Mouse (Mus musculus): ENCODE measurements around the gene Usp18.
A peak's percentile ranks its signal among the peaks of the same experiment; 100 is the strongest.

The Usp18 gene

GRCm38 (mm10) chr6:121216589-121217255 is 29.0 kb upstream of the Usp18 start:
- H3K36me3 ChIP-seq (ENCODE audit: control insufficient read depth, insufficient read depth, low read length, poor library complexity, severe bottlenecking): no peaks in the 10 kb centered on the region
- DNase-seq (ENCODE audit: low read depth, low spot score): no peak

GRCm38 (mm10) chr6:121218002-121218401 is 27.7 kb upstream of the Usp18 start:
- DNase-seq (ENCODE audit: low read depth, low spot score): no peak
- H3K27me3 ChIP-seq (ENCODE audit: control insufficient read depth, insufficient read depth, low read length, poor library complexity, severe bottlenecking): no peaks in the 10 kb centered on the region
- H3K36me3 ChIP-seq (ENCODE audit: control insufficient read depth, insufficient read depth, low read length, poor library complexity, severe bottlenecking): no peaks in the 10 kb centered on the region

More at GRCm38 (mm10) chr6:121216589-121217255, 29.0 kb upstream of the Usp18 start:
- no peaks in the 10 kb centered on the region for H3K27me3 ChIP-seq (ENCODE audit: control insufficient read depth, insufficient read depth, low read length, poor library complexity, severe bottlenecking)

- Histone ChIP-seq H3K36me3 (ENCODE audit: control insufficient read depth, insufficient read depth, low read length, poor library complexity, severe bottlenecking) (no peaks in the 10 kb centered on the region), H3K27me3 (ENCODE audit: control insufficient read depth, insufficient read depth, low read length, poor library complexity, severe bottlenecking) (no peaks in the 10 kb centered on the region)
These were observed 26.3 kb upstream of the Usp18 start for GRCm38 (mm10) chr6:121219406-121219805.

GRCm38 (mm10) chr6:121220181-121220580 is 25.5 kb upstream of the Usp18 start:
- no peaks in the 10 kb centered on the region for H3K27me3 ChIP-seq (ENCODE audit: control insufficient read depth, insufficient read depth, low read length, poor library complexity, severe bottlenecking)
- DNase-seq (ENCODE audit: low read depth, low spot score): no peak

More at GRCm38 (mm10) chr6:121219406-121219805, 26.3 kb upstream of the Usp18 start:
- DNase-seq (ENCODE audit: low read depth, low spot score): no peak

GRCm38 (mm10) chr6:121221876-121222597 is 23.7 kb upstream of the Usp18 start:
- no peak for DNase-seq (ENCODE audit: low read depth, low spot score)
- Histone ChIP-seq H3K36me3 (ENCODE audit: control insufficient read depth, insufficient read depth, low read length, poor library complexity, severe bottlenecking) (no peaks in the 10 kb centered on the region), H3K27me3 (ENCODE audit: control insufficient read depth, insufficient read depth, low read length, poor library complexity, severe bottlenecking) (no peaks in the 10 kb centered on the region)

More at GRCm38 (mm10) chr6:121220181-121220580, 25.5 kb upstream of the Usp18 start:
- no peaks in the 10 kb centered on the region for H3K36me3 ChIP-seq (ENCODE audit: control insufficient read depth, insufficient read depth, low read length, poor library complexity, severe bottlenecking)

- no peak for DNase-seq (ENCODE audit: low read depth, low spot score)
- H3K27me3 ChIP-seq (ENCODE audit: control insufficient read depth, insufficient read depth, low read length, poor library complexity, severe bottlenecking): no peaks in the 10 kb centered on the region
- H3K36me3 ChIP-seq (ENCODE audit: control insufficient read depth, insufficient read depth, low read length, poor library complexity, severe bottlenecking): no peaks in the 10 kb centered on the region
These were observed 22.7 kb upstream of the Usp18 start for GRCm38 (mm10) chr6:121223001-121223400.

- no peaks in the 10 kb centered on the region for H3K27me3 ChIP-seq (ENCODE audit: control insufficient read depth, insufficient read depth, low read length, poor library complexity, severe bottlenecking)
- H3K36me3 ChIP-seq (ENCODE audit: control insufficient read depth, insufficient read depth, low read length, poor library complexity, severe bottlenecking): no peaks in the 10 kb centered on the region
- no peak for DNase-seq (ENCODE audit: low read depth, low spot score)
These were observed 21.6 kb upstream of the Usp18 start for GRCm38 (mm10) chr6:121224067-121224466.

GRCm38 (mm10) chr6:121224993-121225392 is 20.7 kb upstream of the Usp18 start:
- H3K36me3 ChIP-seq (ENCODE audit: control insufficient read depth, insufficient read depth, low read length, poor library complexity, severe bottlenecking): no peaks in the 10 kb centered on the region
- no peak for DNase-seq (ENCODE audit: low read depth, low spot score)
- no peaks in the 10 kb centered on the region for H3K27me3 ChIP-seq (ENCODE audit: control insufficient read depth, insufficient read depth, low read length, poor library complexity, severe bottlenecking)

GRCm38 (mm10) chr6:121226043-121226442 is 19.7 kb upstream of the Usp18 start:
- no peaks in the 10 kb centered on the region for H3K27me3 ChIP-seq (ENCODE audit: control insufficient read depth, insufficient read depth, low read length, poor library complexity, severe bottlenecking)
- peak; percentile 21 for DNase-seq (ENCODE audit: low read depth, low spot score)
- H3K36me3 ChIP-seq (ENCODE audit: control insufficient read depth, insufficient read depth, low read length, poor library complexity, severe bottlenecking): no peaks in the 10 kb centered on the region

- Histone ChIP-seq H3K36me3 (ENCODE audit: control insufficient read depth, insufficient read depth, low read length, poor library complexity, severe bottlenecking) (no peaks in the 10 kb centered on the region), H3K27me3 (ENCODE audit: control insufficient read depth, insufficient read depth, low read length, poor library complexity, severe bottlenecking) (no peaks in the 10 kb centered on the region)
- peak; percentile 24 for DNase-seq (ENCODE audit: low read depth, low spot score)
These were observed 19.0 kb upstream of the Usp18 start for GRCm38 (mm10) chr6:121226744-121227143.

- H3K36me3 ChIP-seq (ENCODE audit: control insufficient read depth, insufficient read depth, low read length, poor library complexity, severe bottlenecking): no peaks in the 10 kb centered on the region
- DNase-seq (ENCODE audit: low read depth, low spot score): no peak
- no peaks in the 10 kb centered on the region for H3K27me3 ChIP-seq (ENCODE audit: control insufficient read depth, insufficient read depth, low read length, poor library complexity, severe bottlenecking)
These were observed 17.3 kb upstream of the Usp18 start for GRCm38 (mm10) chr6:121228421-121228820.

- H3K36me3 ChIP-seq (ENCODE audit: control insufficient read depth, insufficient read depth, low read length, poor library complexity, severe bottlenecking): no peaks in the 10 kb centered on the region
- H3K27me3 ChIP-seq (ENCODE audit: control insufficient read depth, insufficient read depth, low read length, poor library complexity, severe bottlenecking): no peaks in the 10 kb centered on the region
- DNase-seq (ENCODE audit: low read depth, low spot score): no peak
These were observed 13.1 kb upstream of the Usp18 start for GRCm38 (mm10) chr6:121232652-121233051.

- DNase-seq (ENCODE audit: low read depth, low spot score): no peak
- H3K27me3 ChIP-seq (ENCODE audit: control insufficient read depth, insufficient read depth, low read length, poor library complexity, severe bottlenecking): no peaks in the 10 kb centered on the region
- H3K36me3 ChIP-seq (ENCODE audit: control insufficient read depth, insufficient read depth, low read length, poor library complexity, severe bottlenecking): no peaks in the 10 kb centered on the region
These were observed 9.3 kb upstream of the Usp18 start for GRCm38 (mm10) chr6:121236386-121236785.

GRCm38 (mm10) chr6:121238209-121238608 is 7.5 kb upstream of the Usp18 start:
- no peak for DNase-seq (ENCODE audit: low read depth, low spot score)
- H3K27me3 ChIP-seq (ENCODE audit: control insufficient read depth, insufficient read depth, low read length, poor library complexity, severe bottlenecking): no peaks in the 10 kb centered on the region
- no peaks in the 10 kb centered on the region for H3K36me3 ChIP-seq (ENCODE audit: control insufficient read depth, insufficient read depth, low read length, poor library complexity, severe bottlenecking)

- no peaks in the 10 kb centered on the region for H3K27me3 ChIP-seq (ENCODE audit: control insufficient read depth, insufficient read depth, low read length, poor library complexity, severe bottlenecking)
- no peaks in the 10 kb centered on the region for H3K36me3 ChIP-seq (ENCODE audit: control insufficient read depth, insufficient read depth, low read length, poor library complexity, severe bottlenecking)
- no peak for DNase-seq (ENCODE audit: low read depth, low spot score)
These were observed 3.9 kb upstream of the Usp18 start for GRCm38 (mm10) chr6:121241780-121242179.

All from splenic B cell, adult 2 months (primary cell).